Comparison of ENCODE assay signal across 1 mouse cellular context in the genomic region with DNA sequence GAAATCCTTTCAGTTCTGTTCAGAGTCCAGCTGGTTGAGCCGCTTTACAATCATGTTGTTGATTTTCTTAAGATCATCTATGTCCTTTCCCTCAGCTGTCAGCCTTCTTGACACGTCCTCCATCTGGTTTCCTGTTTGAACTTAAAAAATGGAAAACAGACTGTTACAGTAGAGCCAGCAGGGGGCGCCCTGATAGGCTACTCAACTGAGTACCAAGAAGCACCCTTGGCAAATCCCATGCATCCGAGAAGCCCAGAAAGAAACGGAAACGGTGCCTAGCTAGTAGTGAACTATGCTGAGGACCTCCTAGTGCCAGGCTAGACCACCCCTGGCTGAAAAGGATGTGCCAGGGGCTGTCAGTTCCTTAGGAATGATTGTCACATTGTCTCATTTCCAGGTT.
TF ChIP-seq lines count a peak whose summit lies in the region.

No protein-coding gene starts in this region.

TF ChIP-seq in CH12.LX, 34 proteins besides CTCF, POLR2A, EP300 and RAD21 (continued from another document):
- no peak for TF ChIP-seq MAX (IDR thresholded peaks at IDR 0.05; ENCODE audit: low read length)
- no peak for TF ChIP-seq MEF2A (IDR thresholded peaks at IDR 0.05; ENCODE audit: borderline replicate concordance, low read depth, low read length)
- no peak for TF ChIP-seq ETS1 (conservative IDR thresholded peaks at IDR 0.05; ENCODE audit: low read depth, low read length)
- no peak for TF ChIP-seq ZC3H11A (IDR thresholded peaks at IDR 0.05; ENCODE audit: low read depth, low read length)
- no peak for TF ChIP-seq MAFK (IDR thresholded peaks at IDR 0.05; ENCODE audit: insufficient replicate concordance, low read length)
- TF ChIP-seq POLR2AphosphoS2 (IDR thresholded peaks at IDR 0.05; ENCODE audit: low read depth, low read length), result no peak
